In the genomic region with DNA sequence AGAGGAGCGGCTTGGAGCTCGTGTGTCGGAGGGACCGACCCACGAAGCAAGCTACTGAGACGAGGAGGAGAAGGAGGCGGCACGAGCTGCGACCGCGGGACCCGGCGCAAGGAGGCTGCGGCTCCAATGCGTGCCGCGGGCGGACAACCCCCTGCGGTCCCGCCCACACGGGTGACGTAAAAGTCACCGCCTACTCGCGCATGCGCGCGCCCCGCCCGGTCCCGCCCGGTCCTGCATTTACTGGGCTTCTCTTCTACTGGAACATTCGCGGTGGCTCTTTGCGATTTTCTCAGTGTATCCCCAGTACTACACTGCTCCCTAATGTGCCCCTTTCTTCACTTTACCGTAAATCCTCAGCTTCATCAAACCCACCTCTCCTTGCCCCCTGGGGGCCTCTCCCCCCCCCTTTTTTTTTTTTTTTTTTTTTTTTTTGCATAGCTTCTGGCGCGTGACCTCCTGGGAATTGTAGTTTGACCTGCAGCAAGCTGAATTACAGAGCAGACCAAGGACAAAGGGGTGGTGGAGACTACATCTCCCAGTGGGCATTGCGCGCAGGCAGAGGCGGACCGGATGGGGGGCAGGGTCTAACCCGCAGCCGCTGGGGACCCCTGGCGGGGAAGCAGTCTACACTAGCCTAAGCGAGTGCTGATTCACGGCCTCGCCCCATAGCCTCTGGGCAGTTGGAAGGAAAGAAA, we compare ENCODE assay signal across 8 mouse cellular contexts. TPM values are rescaled to one million over a fixed set of nuclear protein-coding genes. Genes with fewer than 3 reads are reported as not detected.
DNase-seq lines count a peak whose midpoint lies in the region; ATAC-seq and TF ChIP-seq lines count a peak whose summit lies in the region.

Ywhag (minus strand) TSS at position 136 of the 695 bp plus-strand sequence.

- peak within 1 kb of the TSS; percentile 92 for H3K27ac ChIP-seq in embryonic facial prominence, embryonic 14.5 days (replicated peaks; ENCODE audit: low read depth, low read length)
- H3K27ac ChIP-seq in heart, adult 2 months, result peak within 1 kb of the TSS; percentile 98
- peak within 1 kb of the TSS; percentile 95 for H3K27ac ChIP-seq in limb, embryonic 13.5 days
- H3K27ac ChIP-seq in midbrain, embryonic 16.5 days (ENCODE audit: low read length), result peak within 1 kb of the TSS; percentile 99

- peak within 1 kb of the TSS; percentile 87 for H3K9ac ChIP-seq in embryonic facial prominence, embryonic 14.5 days (ENCODE audit: low read depth, low read length)
- peak within 1 kb of the TSS; percentile 91 for H3K9ac ChIP-seq in heart, adult 2 months (ENCODE audit: low read depth, low read length)
- H3K9ac ChIP-seq in limb, embryonic 13.5 days, result peak within 1 kb of the TSS; percentile 88
- peak within 1 kb of the TSS; percentile 88 for H3K9ac ChIP-seq in midbrain, embryonic 16.5 days (ENCODE audit: low read depth, low read length)

- peak; percentile 99 for TF ChIP-seq POLR2A in heart, adult 2 months (IDR thresholded peaks at IDR 0.05; ENCODE audit: insufficient read depth, low read depth, low read length)

- peak; percentile 96 for ATAC-seq in embryonic facial prominence, embryonic 14.5 days (ENCODE audit: low read depth)
- peak; percentile 97 for ATAC-seq in limb, embryonic 13.5 days (ENCODE audit: low FRiP score, low read depth)
- peak; percentile 95 for ATAC-seq in midbrain, embryonic 16.5 days

- H3K4me1 ChIP-seq in embryonic facial prominence, embryonic 14.5 days (ENCODE audit: control insufficient read depth, insufficient read depth, low read length), result peaks cover 13% of the 10 kb centered on the region
- H3K4me1 ChIP-seq in heart, adult 2 months (ENCODE audit: control insufficient read depth, insufficient read depth, low read length), result peaks cover 8% of the 10 kb centered on the region
- peaks cover 27% of the 10 kb centered on the region for H3K4me1 ChIP-seq in limb, embryonic 13.5 days
- H3K4me1 ChIP-seq in midbrain, embryonic 16.5 days (ENCODE audit: control insufficient read depth, insufficient read depth, low read length), result peaks cover 30% of the 10 kb centered on the region

- no peaks in the 10 kb centered on the region for H3K9me3 ChIP-seq in embryonic facial prominence, embryonic 14.5 days (ENCODE audit: control insufficient read depth, low read length)
- no peaks in the 10 kb centered on the region for H3K9me3 ChIP-seq in limb, embryonic 13.5 days
- H3K9me3 ChIP-seq in midbrain, embryonic 16.5 days (replicated peaks; ENCODE audit: control insufficient read depth, low read length, poor library complexity, severe bottlenecking), result no peaks in the 10 kb centered on the region

- no peaks in the 10 kb centered on the region for H3K79me2 ChIP-seq in heart, adult 2 months (replicated peaks; ENCODE audit: control insufficient read depth, insufficient read depth, low read length)

- DNase-seq in 3T3-L1 (ENCODE audit: low read depth, low spot score), result peak; percentile 98
- DNase-seq in adrenal gland, postnatal 4 days (ENCODE audit: low spot score in 2 of 2), result peak; percentile 94 to 98
- peak; percentile 99 for DNase-seq in embryonic facial prominence, embryonic 14.5 days (ENCODE audit: low spot score)
- peak; percentile 98 to 100 for DNase-seq in heart, adult 2 months
- peak; percentile 96 to 97 for DNase-seq in kidney, adult 8-10 months
- peak; percentile 98 for DNase-seq in spleen, postnatal 10 days (ENCODE audit: low spot score in 2 of 2)

- peak; percentile 80 for TF ChIP-seq CTCF in heart, adult 2 months (IDR thresholded peaks at IDR 0.05)

- intact Hi-C loops in heart, adult 2 months (cut with DNase I), result loop anchor here (1.0 to 2.0 kb wide), 2 partner anchors 22 to 30 kb away; no protein-coding TSS in a partner anchor

- peak within 1 kb of the TSS; percentile 71 for H3K4me2 ChIP-seq in embryonic facial prominence, embryonic 14.5 days (ENCODE audit: low read depth, low read length)
- peak within 1 kb of the TSS; percentile 69 for H3K4me2 ChIP-seq in limb, embryonic 13.5 days (replicated peaks)
- peak within 1 kb of the TSS; percentile 85 for H3K4me2 ChIP-seq in midbrain, embryonic 16.5 days (ENCODE audit: low read length)

- no peaks in the 10 kb centered on the region for H3K27me3 ChIP-seq in embryonic facial prominence, embryonic 14.5 days (replicated peaks; ENCODE audit: control insufficient read depth, insufficient read depth, low read length)
- H3K27me3 ChIP-seq in heart, adult 2 months (ENCODE audit: control insufficient read depth, insufficient read depth, low read length), result no peaks in the 10 kb centered on the region
- no peaks in the 10 kb centered on the region for H3K27me3 ChIP-seq in limb, embryonic 13.5 days
- no peaks in the 10 kb centered on the region for H3K27me3 ChIP-seq in midbrain, embryonic 16.5 days (ENCODE audit: control insufficient read depth, insufficient read depth, low read depth, low read length)

- H3K4me3 ChIP-seq in embryonic facial prominence, embryonic 14.5 days (ENCODE audit: low read depth, low read length), result peak within 1 kb of the TSS; percentile 91
- peak within 1 kb of the TSS; percentile 97 for H3K4me3 ChIP-seq in heart, adult 2 months
- peak within 1 kb of the TSS; percentile 92 for H3K4me3 ChIP-seq in limb, embryonic 13.5 days
- H3K4me3 ChIP-seq in midbrain, embryonic 16.5 days (ENCODE audit: low read depth, low read length), result peak within 1 kb of the TSS; percentile 77

- WGBS in embryonic facial prominence, embryonic 14.5 days, result under 1% methylated on average over 30 of the region's 48 CpGs
- under 1% methylated on average over 48 of the region's 48 CpGs for WGBS in heart, adult 2 months
- under 1% methylated on average over 48 of the region's 48 CpGs for WGBS in limb, embryonic 13.5 days
- under 1% methylated on average over 45 of the region's 48 CpGs for WGBS in midbrain, embryonic 16.5 days

- peak; percentile 38 for TF ChIP-seq EP300 in heart, adult 2 months (IDR thresholded peaks at IDR 0.05; ENCODE audit: insufficient read depth, low read depth, low read length)

- H3K36me3 ChIP-seq in embryonic facial prominence, embryonic 14.5 days (ENCODE audit: control insufficient read depth, insufficient read depth, low read length), result peaks cover 23% of the 10 kb centered on the region
- H3K36me3 ChIP-seq in heart, adult 2 months (ENCODE audit: control insufficient read depth, insufficient read depth, low read length), result peaks cover 21% of the 10 kb centered on the region
- peaks cover 24% of the 10 kb centered on the region for H3K36me3 ChIP-seq in limb, embryonic 13.5 days
- H3K36me3 ChIP-seq in midbrain, embryonic 16.5 days (ENCODE audit: control insufficient read depth, insufficient read depth, low read length), result peaks cover 6% of the 10 kb centered on the region

RNA-seq across cellular contexts. Expression of gene Ywhag, which starts in this region (rescaled TPM):
- 100 to 1,000 TPM; 285 to 303 TPM for total RNA-seq in adrenal gland, postnatal 4 days (2021)
- polyA plus RNA-seq in embryonic facial prominence, embryonic 14.5 days (2014; fragmentation: Nextera tagmentation; extraction: Ambion mirVana), result 97.4 and 101 TPM in 2 replicates
- 100 to 1,000 TPM; 275 to 304 TPM for total RNA-seq in heart, adult 2 months (2021)
- 99.0 and 116 TPM in 2 replicates for polyA plus RNA-seq in heart, adult 2 months (2012; rRNA removed)
- polyA plus RNA-seq in limb, embryonic 13.5 days (2015; fragmentation: Nextera tagmentation; extraction: Ambion mirVana), result 155 and 168 TPM in 2 replicates
- 1,035 and 1,054 TPM in 2 replicates for polyA plus RNA-seq in midbrain, embryonic 16.5 days (2015; fragmentation: Nextera tagmentation; extraction: Ambion mirVana)

Comparison
In these comparisons a context has a peak if more than half of its experiments do, and no peak if none do; other contexts are left out.
1. Peak in every context shown above with its lines: DNase-seq, ATAC-seq, H3K4me3 ChIP-seq and H3K27ac ChIP-seq.